Mouse (Mus musculus): Measurements from ENCODE around the gene Rsc1a1. TPM values are rescaled to one million over a fixed set of nuclear protein-coding genes. Genes with fewer than 3 reads are reported as not detected.

The Rsc1a1 gene
- total and polyA plus RNA-seq, 3 experiments = 7.7 TPM; not detected in 2

DNA sequence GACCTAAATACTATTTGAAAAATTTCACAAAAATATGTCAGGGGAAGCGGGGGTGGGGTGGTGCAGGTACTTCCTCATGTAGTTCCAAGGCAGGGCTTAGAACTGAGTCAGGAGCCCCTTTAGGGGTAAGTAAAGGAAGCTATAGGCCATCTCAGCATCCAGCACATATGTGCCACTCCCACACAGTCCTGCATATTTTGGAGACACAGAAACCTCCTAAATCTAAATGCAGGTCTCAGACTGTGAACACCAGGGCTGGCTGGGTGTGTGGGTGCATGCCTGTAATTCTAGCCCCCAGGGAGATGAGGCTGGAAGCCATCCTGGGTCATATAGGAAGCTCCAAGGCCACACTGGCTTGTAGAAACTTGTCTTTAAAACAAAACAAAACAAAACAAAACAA is 25.9 kb upstream of the Rsc1a1 start:
- no peak overlapping the region for H3K9ac ChIP-seq (ENCODE audit: control insufficient read depth, low read depth, low read length, poor library complexity, severe bottlenecking)
- no peaks in the 10 kb centered on the region for H3K9me3 ChIP-seq (replicated peaks; ENCODE audit: insufficient read depth, low read length)
- peaks cover 22% of the 10 kb centered on the region for H3K79me2 ChIP-seq (ENCODE audit: control insufficient read depth, insufficient read depth, low read length, poor library complexity)
- H3K36me3 ChIP-seq (ENCODE audit: control insufficient read depth in 1 of 2, insufficient read depth in 2 of 2, low read length in 2 of 2) = peaks cover 18 to 31% of the 10 kb centered on the region in 2 experiments
- no peaks in the 10 kb centered on the region for H3K27me3 ChIP-seq (ENCODE audit: control insufficient read depth in 1 of 2, insufficient read depth in 2 of 2, low read length in 2 of 2)
- H3K27ac ChIP-seq (ENCODE audit: control insufficient read depth, low read depth, low read length) = no peak overlapping the region
- H3K4me3 ChIP-seq (ENCODE audit: control insufficient read depth in 1 of 2, insufficient read depth in 1 of 2, low read depth in 2 of 2, low read length in 2 of 2) = no peak overlapping the region
- TF ChIP-seq KAT2A (conservative IDR thresholded peaks at IDR 0.05; ENCODE audit: low read depth, low read length) (no peak), ZC3H11A (IDR thresholded peaks at IDR 0.05; ENCODE audit: low read depth, low read length) (no peak), POLR2AphosphoS5 (IDR thresholded peaks at IDR 0.05; ENCODE audit: borderline replicate concordance, low read depth, low read length) (no peak), ETS1 (IDR thresholded peaks at IDR 0.05; ENCODE audit: low read depth, low read length) (no peak), CHD2 (IDR thresholded peaks at IDR 0.05; ENCODE audit: low read length) (no peak), SIN3A (IDR thresholded peaks at IDR 0.05; ENCODE audit: low read length) (no peak), MEF2A (IDR thresholded peaks at IDR 0.05; ENCODE audit: extremely low read depth, insufficient replicate concordance, low read depth, low read length, poor library complexity, severe bottlenecking) (no peak), GABPA (IDR thresholded peaks at IDR 0.05; ENCODE audit: low read depth, low read length) (no peak), ZKSCAN1 (IDR thresholded peaks at IDR 0.05; ENCODE audit: low read depth, low read length) (no peak), JUND (IDR thresholded peaks at IDR 0.05; ENCODE audit: low read depth, low read length) (no peak), GATA1 (IDR thresholded peaks at IDR 0.05; ENCODE audit: low read depth, low read length) (no peak), MYC (IDR thresholded peaks at IDR 0.05; ENCODE audit: low read depth, low read length) (no peak), USF1 (IDR thresholded peaks at IDR 0.05; ENCODE audit: low read depth, low read length) (no peak)
- H3K4me1 ChIP-seq (ENCODE audit: control insufficient read depth in 1 of 2, insufficient read depth in 2 of 2, low read length in 2 of 2) = peaks cover 16 to 21% of the 10 kb centered on the region in 2 experiments
- no peak for DNase-seq (ENCODE audit: low read depth, low spot score)

DNA sequence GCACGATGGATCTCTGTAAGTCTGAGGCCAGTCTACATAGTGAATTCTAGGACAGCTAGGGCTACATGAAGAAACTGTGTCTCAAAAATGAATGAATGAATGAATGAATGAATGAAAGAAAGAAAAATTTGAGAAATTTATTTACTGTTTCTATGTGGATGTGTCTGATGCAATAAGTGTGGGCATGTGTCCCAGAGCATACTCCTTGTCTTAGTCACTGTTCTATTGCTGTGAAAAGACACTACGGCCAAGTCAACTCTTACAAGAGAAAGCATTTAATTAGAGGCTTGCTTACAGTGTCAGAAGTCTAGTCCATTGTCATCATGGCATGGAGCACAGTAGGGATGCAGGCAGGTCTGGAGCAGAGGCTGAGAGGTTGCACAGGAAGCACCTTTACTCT is 23.6 kb upstream of the Rsc1a1 start:
- no peak for DNase-seq (ENCODE audit: low read depth, low spot score)
- peaks cover 2 to 7% of the 10 kb centered on the region in 2 experiments; a peak in 3 of 4 replicates for H3K4me1 ChIP-seq (ENCODE audit: control insufficient read depth in 1 of 2, insufficient read depth in 2 of 2, low read length in 2 of 2)
- H3K4me3 ChIP-seq (ENCODE audit: control insufficient read depth in 1 of 2, insufficient read depth in 1 of 2, low read depth in 2 of 2, low read length in 2 of 2) = no peak overlapping the region
- H3K9me3 ChIP-seq (replicated peaks; ENCODE audit: insufficient read depth, low read length) = no peaks in the 10 kb centered on the region
- H3K9ac ChIP-seq (ENCODE audit: control insufficient read depth, low read depth, low read length, poor library complexity, severe bottlenecking) = no peak overlapping the region
- no peak for TF ChIP-seq USF1 (IDR thresholded peaks at IDR 0.05; ENCODE audit: low read depth, low read length)
- no peak for TF ChIP-seq ZC3H11A (IDR thresholded peaks at IDR 0.05; ENCODE audit: low read depth, low read length)
- no peak for TF ChIP-seq GATA1 (IDR thresholded peaks at IDR 0.05; ENCODE audit: low read depth, low read length)
- H3K36me3 ChIP-seq (ENCODE audit: control insufficient read depth in 1 of 2, insufficient read depth in 2 of 2, low read length in 2 of 2) = peaks cover 8 to 40% of the 10 kb centered on the region in 2 experiments
- H3K79me2 ChIP-seq (ENCODE audit: control insufficient read depth, insufficient read depth, low read length, poor library complexity) = peaks cover 10% of the 10 kb centered on the region; the same call in 1 of the 2 replicates
- H3K27ac ChIP-seq (ENCODE audit: control insufficient read depth, low read depth, low read length) = no peak overlapping the region
- no peaks in the 10 kb centered on the region for H3K27me3 ChIP-seq (ENCODE audit: control insufficient read depth in 1 of 2, insufficient read depth in 2 of 2, low read length in 2 of 2)

DNA sequence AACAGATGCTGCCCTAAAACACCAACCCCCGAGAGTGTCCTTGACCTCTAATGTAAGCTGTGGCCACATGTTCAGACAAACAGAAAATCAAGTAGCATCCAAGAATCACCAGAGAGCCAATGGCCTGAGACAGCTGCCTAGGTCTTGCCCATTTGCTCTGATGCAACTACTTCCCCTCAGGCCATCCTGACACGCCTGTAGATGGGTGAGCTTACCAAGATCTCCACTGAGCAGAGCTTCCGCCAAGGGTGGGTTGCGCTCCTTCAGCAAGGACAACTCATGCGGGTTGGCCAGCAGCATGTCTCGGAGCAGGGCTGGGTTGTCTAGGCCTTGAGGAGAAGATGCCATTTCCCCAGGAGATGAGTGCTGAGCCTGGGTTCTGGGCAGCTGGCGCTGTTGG is 22.6 kb upstream of the Rsc1a1 start:
- H3K36me3 ChIP-seq (ENCODE audit: control insufficient read depth in 1 of 2, insufficient read depth in 2 of 2, low read length in 2 of 2) = peaks cover 0 to 41% of the 10 kb centered on the region in 2 experiments; a peak in 3 of 4 replicates
- no peak overlapping the region for H3K27ac ChIP-seq (ENCODE audit: control insufficient read depth, low read depth, low read length)
- H3K4me1 ChIP-seq (ENCODE audit: control insufficient read depth in 1 of 2, insufficient read depth in 2 of 2, low read length in 2 of 2) = no peaks in the 10 kb centered on the region
- no peak overlapping the region for H3K9ac ChIP-seq (ENCODE audit: control insufficient read depth, low read depth, low read length, poor library complexity, severe bottlenecking)
- peaks cover 4% of the 10 kb centered on the region; the same call in 1 of the 2 replicates for H3K79me2 ChIP-seq (ENCODE audit: control insufficient read depth, insufficient read depth, low read length, poor library complexity)
- DNase-seq (ENCODE audit: low read depth, low spot score) = no peak
- H3K27me3 ChIP-seq (ENCODE audit: control insufficient read depth in 1 of 2, insufficient read depth in 2 of 2, low read length in 2 of 2) = no peaks in the 10 kb centered on the region
- TF ChIP-seq KAT2A (conservative IDR thresholded peaks at IDR 0.05; ENCODE audit: low read depth, low read length) (no peak), CHD1 (IDR thresholded peaks at IDR 0.05; ENCODE audit: low read depth, low read length) (no peak), EP300 (IDR thresholded peaks at IDR 0.05; ENCODE audit: low read depth in 1 of 2, low read length in 2 of 2) (no peak), SMC3 (IDR thresholded peaks at IDR 0.05; ENCODE audit: low read depth, low read length) (no peak), NRF1 (IDR thresholded peaks at IDR 0.05; ENCODE audit: insufficient read depth, low read depth, low read length, poor library complexity, severe bottlenecking) (no peak), GATA1 (IDR thresholded peaks at IDR 0.05; ENCODE audit: low read depth, low read length) (no peak), ETS1 (IDR thresholded peaks at IDR 0.05; ENCODE audit: low read depth, low read length) (no peak), POLR2A (IDR thresholded peaks at IDR 0.05; ENCODE audit: control insufficient read depth in 1 of 2, insufficient read depth in 1 of 2, low read depth in 1 of 2, low read length in 2 of 2, poor library complexity in 1 of 2) (no peak), HCFC1 (IDR thresholded peaks at IDR 0.05; ENCODE audit: low read depth, low read length) (no peak)
- no peak overlapping the region for H3K4me3 ChIP-seq (ENCODE audit: control insufficient read depth in 1 of 2, insufficient read depth in 1 of 2, low read depth in 2 of 2, low read length in 2 of 2)
- H3K9me3 ChIP-seq (replicated peaks; ENCODE audit: insufficient read depth, low read length) = no peaks in the 10 kb centered on the region
